Mouse (Mus musculus): ENCODE measurements around the gene G3bp1. TPM values are rescaled to one million over a fixed set of nuclear protein-coding genes. Genes with fewer than 3 reads are reported as not detected.
A peak's percentile ranks its signal among the peaks of the same experiment; 100 is the strongest.

Gene G3bp1
- polyA plus RNA-seq, 1 experiment from 2014 or later: 109 TPM

DNA sequence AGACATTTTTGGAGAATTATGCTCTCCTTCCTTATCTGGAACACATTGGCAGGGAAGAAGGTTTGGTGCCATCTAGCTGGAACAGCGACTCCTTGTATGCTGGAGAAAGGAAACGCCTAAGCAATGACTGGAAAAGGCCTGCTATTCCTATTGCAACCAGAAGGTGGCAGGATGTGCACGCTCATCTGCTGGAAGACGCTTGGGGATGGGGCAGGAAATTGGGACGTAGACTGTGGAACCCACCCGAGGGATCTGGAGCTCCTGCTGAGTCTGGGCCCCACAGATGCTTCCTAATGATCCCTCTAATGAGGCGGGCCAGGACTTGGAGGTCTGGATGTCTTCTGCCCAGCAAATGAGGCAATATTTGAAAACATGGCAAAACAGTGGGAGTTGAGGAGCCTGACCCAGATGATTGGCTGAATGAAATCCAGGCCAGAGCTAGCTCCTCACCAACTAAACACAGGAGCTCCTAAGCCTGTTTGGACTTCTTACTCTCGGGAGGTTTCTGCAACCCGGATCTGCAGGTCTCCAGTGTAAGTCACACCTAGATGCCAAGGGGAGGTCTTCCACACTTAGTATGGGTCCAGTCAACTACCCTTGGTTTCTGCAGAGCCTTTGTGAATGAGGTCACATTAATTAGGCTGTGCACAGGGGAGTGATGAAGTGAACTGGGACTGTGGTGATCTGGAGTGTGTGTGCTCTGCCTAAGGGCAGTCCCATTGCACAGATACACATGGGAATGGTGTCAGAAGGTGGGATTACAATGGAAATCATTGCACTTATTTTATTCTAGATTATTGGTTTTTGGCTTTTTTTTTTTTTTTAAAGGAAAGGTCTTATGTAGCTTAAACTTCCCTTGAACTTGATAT lies 49.6 kb downstream of the G3bp1 start:
- peak; percentile 98 for TF ChIP-seq CTCF (IDR thresholded peaks at IDR 0.05; ENCODE audit: low read depth)
- no peaks in the 10 kb centered on the region for H3K9me3 ChIP-seq (replicated peaks; ENCODE audit: low read length)
- WGBS: 6% methylated on average over 9 of the region's 9 CpGs
- no peak overlapping the region for H3K9ac ChIP-seq (ENCODE audit: low read depth, low read length)
- no peaks in the 10 kb centered on the region for H3K27me3 ChIP-seq (ENCODE audit: insufficient read depth, low read length)
- H3K4me1 ChIP-seq (replicated peaks; ENCODE audit: insufficient read depth, low read length): no peaks in the 10 kb centered on the region
- H3K4me2 ChIP-seq (ENCODE audit: low read length): no peak overlapping the region
- ATAC-seq (replicated peaks; ENCODE audit: low FRiP score, low read depth) (no peak; the same call in 1 of the 2 replicates), DNase-seq (ENCODE audit: low spot score) (peak; percentile 84)
- no peak overlapping the region for H3K27ac ChIP-seq
- no peaks in the 10 kb centered on the region for H3K36me3 ChIP-seq (ENCODE audit: insufficient read depth, low read length)
- no peak overlapping the region for H3K4me3 ChIP-seq (replicated peaks; ENCODE audit: low read depth, low read length)

DNA sequence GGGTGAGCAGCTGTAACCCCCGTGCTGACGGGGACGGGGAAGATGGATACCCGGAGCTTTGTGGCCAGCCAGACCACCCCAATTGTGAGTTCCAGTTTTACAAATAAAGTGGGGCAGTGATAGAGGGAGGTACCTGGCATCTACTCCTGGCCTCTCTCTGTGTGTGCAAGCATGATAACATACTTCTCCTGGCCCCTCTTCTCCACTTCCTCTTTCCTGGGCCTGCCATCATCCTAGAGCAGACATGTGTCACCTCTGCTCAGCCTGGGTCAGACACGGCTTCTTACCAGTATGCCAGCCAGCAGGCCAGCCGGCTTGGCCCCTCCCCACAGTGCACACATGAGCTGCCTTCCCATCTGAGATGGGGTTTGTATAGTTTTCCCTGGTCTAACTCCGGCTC lies 61.3 kb downstream of the G3bp1 start:
- 72% methylated on average over 7 of the region's 7 CpGs for WGBS

DNA sequence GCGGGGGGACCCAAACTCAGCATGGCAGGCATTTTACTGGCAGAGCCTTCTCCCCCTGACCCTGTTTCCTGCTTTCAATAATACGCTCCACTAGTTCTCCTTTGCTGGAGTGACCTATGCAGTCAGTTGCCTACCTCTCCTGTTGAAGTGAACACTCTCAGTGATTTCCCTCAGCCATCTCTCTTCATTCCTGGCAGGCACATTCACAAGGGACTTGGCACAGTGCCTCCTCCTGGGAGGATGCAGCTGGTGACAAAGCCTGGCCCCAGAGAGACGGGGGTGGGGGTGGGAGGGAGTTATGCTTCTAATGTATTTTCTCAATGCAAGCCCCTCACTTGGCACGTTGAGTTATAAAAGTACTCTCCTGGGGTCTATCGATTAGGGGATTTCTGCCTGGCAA lies 63.9 kb downstream of the G3bp1 start:
- DNase-seq (ENCODE audit: low spot score) (peak; percentile 26), ATAC-seq (replicated peaks; ENCODE audit: low FRiP score, low read depth) (no peak)
- Histone ChIP-seq H3K4me3 (replicated peaks; ENCODE audit: low read depth, low read length) (no peak overlapping the region), H3K36me3 (ENCODE audit: insufficient read depth, low read length) (no peaks in the 10 kb centered on the region), H3K4me1 (replicated peaks; ENCODE audit: insufficient read depth, low read length) (no peaks in the 10 kb centered on the region), H3K9me3 (replicated peaks; ENCODE audit: low read length) (no peaks in the 10 kb centered on the region), H3K4me2 (ENCODE audit: low read length) (no peak overlapping the region), H3K27me3 (ENCODE audit: insufficient read depth, low read length) (no peaks in the 10 kb centered on the region), H3K9ac (ENCODE audit: low read depth, low read length) (no peak overlapping the region), H3K27ac (no peak overlapping the region)
- no peak for TF ChIP-seq CTCF (IDR thresholded peaks at IDR 0.05; ENCODE audit: low read depth)
- 50% methylated on average over 5 of the region's 5 CpGs for WGBS

More for the DNA sequence above, 61.3 kb downstream of the G3bp1 start:
- Histone ChIP-seq H3K4me1 (replicated peaks; ENCODE audit: insufficient read depth, low read length) (no peaks in the 10 kb centered on the region), H3K4me2 (ENCODE audit: low read length) (no peak overlapping the region), H3K36me3 (ENCODE audit: insufficient read depth, low read length) (no peaks in the 10 kb centered on the region), H3K9ac (ENCODE audit: low read depth, low read length) (no peak overlapping the region), H3K27me3 (ENCODE audit: insufficient read depth, low read length) (no peaks in the 10 kb centered on the region), H3K27ac (no peak overlapping the region), H3K4me3 (replicated peaks; ENCODE audit: low read depth, low read length) (no peak overlapping the region), H3K9me3 (replicated peaks; ENCODE audit: low read length) (no peaks in the 10 kb centered on the region)
- ATAC-seq (replicated peaks; ENCODE audit: low FRiP score, low read depth): no peak
- TF ChIP-seq CTCF (IDR thresholded peaks at IDR 0.05; ENCODE audit: low read depth): no peak
- no peak for DNase-seq (ENCODE audit: low spot score)

DNA sequence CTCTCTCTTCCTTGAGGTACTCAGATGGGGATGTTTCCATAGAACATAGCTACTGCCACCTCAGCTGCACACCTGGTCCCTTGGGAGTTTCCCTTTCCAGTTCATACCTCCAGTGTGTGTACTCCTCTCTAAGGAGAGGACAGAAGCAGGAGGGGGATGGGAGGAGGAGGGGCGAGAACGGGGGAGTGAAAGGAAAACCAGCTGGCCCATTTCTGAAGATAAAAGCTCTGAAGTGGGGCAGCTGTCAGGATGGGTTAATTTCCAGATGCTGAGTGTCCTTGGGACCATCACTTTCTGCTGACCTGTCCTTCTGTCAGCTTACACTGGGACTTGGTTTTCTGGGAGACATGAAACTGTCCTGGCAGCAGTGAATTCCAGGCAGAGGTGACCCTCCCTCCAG lies 65.3 kb downstream of the G3bp1 start:
- 20% methylated on average over 2 of the region's 2 CpGs for WGBS
- ATAC-seq (replicated peaks; ENCODE audit: low FRiP score, low read depth): no peak
- H3K4me1 ChIP-seq (replicated peaks; ENCODE audit: insufficient read depth, low read length): no peaks in the 10 kb centered on the region
- H3K4me3 ChIP-seq (replicated peaks; ENCODE audit: low read depth, low read length): no peak overlapping the region
- no peaks in the 10 kb centered on the region for H3K9me3 ChIP-seq (replicated peaks; ENCODE audit: low read length)
- DNase-seq (ENCODE audit: low spot score): peak; percentile 18
- H3K4me2 ChIP-seq (ENCODE audit: low read length): no peak overlapping the region
- H3K36me3 ChIP-seq (ENCODE audit: insufficient read depth, low read length): no peaks in the 10 kb centered on the region
- H3K9ac ChIP-seq (ENCODE audit: low read depth, low read length): no peak overlapping the region
- H3K27ac ChIP-seq: no peak overlapping the region
- no peak for TF ChIP-seq CTCF (IDR thresholded peaks at IDR 0.05; ENCODE audit: low read depth)
- no peaks in the 10 kb centered on the region for H3K27me3 ChIP-seq (ENCODE audit: insufficient read depth, low read length)

DNA sequence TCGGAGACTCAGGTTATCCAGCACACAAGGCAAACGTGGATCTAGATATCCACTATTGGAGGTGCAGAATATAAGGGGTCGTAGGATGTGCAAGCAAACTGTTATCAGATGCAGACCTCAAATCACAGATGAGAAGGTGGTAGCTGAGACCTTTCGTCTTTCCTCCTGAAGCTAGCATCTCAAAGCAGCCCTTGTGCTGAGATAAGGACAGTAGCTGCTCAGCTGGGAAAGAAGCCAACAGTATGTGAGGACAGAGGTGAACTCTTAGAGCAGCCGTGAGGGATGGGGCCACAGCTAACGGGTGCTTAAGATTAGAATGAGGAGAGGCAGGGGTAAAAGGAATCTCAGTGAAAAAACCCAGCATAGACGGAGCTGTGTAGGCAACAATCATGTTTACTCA lies 72.6 kb downstream of the G3bp1 start:
- Histone ChIP-seq H3K4me3 (replicated peaks; ENCODE audit: low read depth, low read length) (no peak overlapping the region), H3K27me3 (ENCODE audit: insufficient read depth, low read length) (no peaks in the 10 kb centered on the region), H3K4me2 (ENCODE audit: low read length) (no peak overlapping the region), H3K4me1 (replicated peaks; ENCODE audit: insufficient read depth, low read length) (no peaks in the 10 kb centered on the region), H3K9ac (ENCODE audit: low read depth, low read length) (no peak overlapping the region), H3K36me3 (ENCODE audit: insufficient read depth, low read length) (no peaks in the 10 kb centered on the region), H3K27ac (no peak overlapping the region), H3K9me3 (replicated peaks; ENCODE audit: low read length) (no peaks in the 10 kb centered on the region)
- 61% methylated on average over 7 of the region's 7 CpGs for WGBS
- DNase-seq (ENCODE audit: low spot score): no peak
- TF ChIP-seq CTCF (IDR thresholded peaks at IDR 0.05; ENCODE audit: low read depth): no peak
- ATAC-seq (replicated peaks; ENCODE audit: low FRiP score, low read depth): no peak

DNA sequence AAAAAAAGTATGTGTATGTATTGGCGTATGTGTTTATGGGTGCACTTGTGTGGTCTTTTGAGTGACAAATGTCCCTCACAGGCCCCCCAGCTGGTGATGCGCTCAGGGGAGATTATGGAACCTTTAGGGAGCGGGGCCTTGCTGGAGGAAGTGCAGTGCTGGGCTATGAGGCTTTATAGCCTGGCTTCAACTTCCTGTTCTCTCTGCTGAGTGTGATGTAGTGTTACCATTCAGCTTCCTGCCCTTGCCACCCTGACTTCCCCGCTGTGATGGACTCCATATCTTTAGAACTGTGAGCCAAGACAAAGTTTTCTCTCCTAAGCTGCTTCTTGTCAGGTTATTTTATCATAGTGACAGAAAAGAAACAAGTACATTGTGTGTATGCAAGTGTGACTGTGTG lies 73.2 kb downstream of the G3bp1 start:
- no peak overlapping the region for H3K4me3 ChIP-seq (replicated peaks; ENCODE audit: low read depth, low read length)
- WGBS: 62% methylated on average over 4 of the region's 4 CpGs
- DNase-seq (ENCODE audit: low spot score) (no peak), ATAC-seq (replicated peaks; ENCODE audit: low FRiP score, low read depth) (no peak)
- H3K9ac ChIP-seq (ENCODE audit: low read depth, low read length): no peak overlapping the region
- no peaks in the 10 kb centered on the region for H3K36me3 ChIP-seq (ENCODE audit: insufficient read depth, low read length)
- no peak overlapping the region for H3K27ac ChIP-seq
- H3K4me2 ChIP-seq (ENCODE audit: low read length): no peak overlapping the region
- no peaks in the 10 kb centered on the region for H3K4me1 ChIP-seq (replicated peaks; ENCODE audit: insufficient read depth, low read length)
- no peaks in the 10 kb centered on the region for H3K27me3 ChIP-seq (ENCODE audit: insufficient read depth, low read length)
- H3K9me3 ChIP-seq (replicated peaks; ENCODE audit: low read length): no peaks in the 10 kb centered on the region
- TF ChIP-seq CTCF (IDR thresholded peaks at IDR 0.05; ENCODE audit: low read depth): no peak
